Comparison of ENCODE assay signal across 8 mouse cellular contexts in the genomic region with DNA sequence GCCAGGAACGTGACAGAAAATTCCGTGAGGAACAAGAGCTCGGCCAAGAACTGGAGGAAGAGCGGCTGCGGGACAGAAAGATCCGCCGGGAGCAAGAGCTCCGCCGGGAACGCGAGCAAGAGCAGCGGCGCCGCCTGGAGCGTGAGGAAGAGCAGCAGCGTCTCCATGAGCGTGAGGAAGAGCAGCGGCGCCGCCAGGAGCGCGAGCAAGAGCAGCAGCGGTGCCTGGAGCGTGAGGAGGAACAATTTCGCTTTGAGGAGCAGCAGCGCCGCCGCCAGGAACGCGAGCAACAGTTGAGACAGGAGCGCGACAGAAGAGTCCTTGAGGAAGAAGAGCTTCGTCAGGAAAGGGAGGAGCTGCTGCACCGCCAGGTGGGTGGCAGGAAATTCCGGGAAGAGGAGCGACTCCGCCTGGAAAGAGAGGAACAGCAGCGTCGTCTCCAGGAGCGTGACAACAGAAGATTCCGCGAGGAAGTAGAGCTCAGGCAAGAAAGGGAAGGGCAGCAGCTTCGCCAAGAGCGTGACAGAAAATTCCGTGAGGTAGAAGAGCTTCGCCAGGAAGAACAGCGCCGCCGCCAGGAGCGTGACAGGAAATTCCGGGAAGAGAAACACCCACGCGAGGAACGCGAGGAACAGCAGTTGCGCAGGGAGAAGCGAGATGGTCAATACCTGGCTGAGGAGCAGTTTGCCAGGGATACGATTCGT. TPM values are rescaled to one million over a fixed set of nuclear protein-coding genes. Genes with fewer than 3 reads are reported as not detected.
DNase-seq lines count a peak whose midpoint lies in the region; ATAC-seq lines count a peak whose summit lies in the region.

No protein-coding gene starts in this region.

- peak; percentile 79 for ATAC-seq in hindbrain, embryonic 15.5 days (ENCODE audit: low FRiP score, low read depth)

- peak overlapping the region; percentile 62 for H3K27ac ChIP-seq in hindbrain, embryonic 15.5 days (replicated peaks)

- H3K4me1 ChIP-seq in hindbrain, embryonic 15.5 days (replicated peaks) = peaks cover 34% of the 10 kb centered on the region

- H3K4me3 ChIP-seq in hindbrain, embryonic 15.5 days = peak overlapping the region; percentile 52

- no peaks in the 10 kb centered on the region for H3K36me3 ChIP-seq in hindbrain, embryonic 15.5 days

- peak; percentile 79 for DNase-seq in Muller cell, postnatal 12 days (ENCODE audit: inconsistent ontology term)
- peak; percentile 21 for DNase-seq in cerebellum, adult 8-10 months
- peak; percentile 43 to 82 for DNase-seq in frontal cortex, adult 2 months (ENCODE audit: extremely low spot score in 1 of 2, low spot score in 1 of 2)
- peak; percentile 65 to 66 for DNase-seq in layer of hippocampus, postnatal 36 days
- peak; percentile 60 for DNase-seq in lung, postnatal 10 days
- peak; percentile 83 for DNase-seq in retina, postnatal 1 day
- no peak for DNase-seq in T-cell, adult 2 months (ENCODE audit: low spot score)

- peak overlapping the region; percentile 99 for H3K4me2 ChIP-seq in hindbrain, embryonic 15.5 days

- peaks cover 25% of the 10 kb centered on the region for H3K27me3 ChIP-seq in hindbrain, embryonic 15.5 days

- under 1% methylated on average over 59 of the region's 59 CpGs for WGBS in hindbrain, embryonic 15.5 days

- no peaks in the 10 kb centered on the region for H3K9me3 ChIP-seq in hindbrain, embryonic 15.5 days

- peak overlapping the region; percentile 37 for H3K9ac ChIP-seq in hindbrain, embryonic 15.5 days

RNA-seq across cellular contexts. Expression of gene Tchh, which starts 5.2 kb away (rescaled TPM):
- polyA plus RNA-seq in frontal cortex, adult 2 months (2012; rRNA removed) = 2.6 and 2.9 TPM in 2 replicates
- polyA plus RNA-seq in hindbrain, embryonic 15.5 days (2015; fragmentation: Nextera tagmentation; extraction: Ambion mirVana) = 1.2 TPM in 2 replicates
- 1 to 10 TPM in 1 of 2 experiments, under 1 TPM in 1; 0.91 to 1.1 TPM for total RNA-seq in layer of hippocampus, postnatal 36 days (2021)

RNA-seq across cellular contexts. Expression of gene Tchhl1, which starts 21.3 kb away (rescaled TPM):
- polyA plus RNA-seq in frontal cortex, adult 2 months (2012; rRNA removed) = not detected in 2 replicates
- 0.06 TPM in 1 of 2 replicates, not detected in the other for polyA plus RNA-seq in hindbrain, embryonic 15.5 days (2015; fragmentation: Nextera tagmentation; extraction: Ambion mirVana)
- not detected for total RNA-seq in layer of hippocampus, postnatal 36 days (2021)

RNA-seq across cellular contexts. Expression of gene Rptn, which starts 53.8 kb away (rescaled TPM):
- not detected in 2 replicates for polyA plus RNA-seq in frontal cortex, adult 2 months (2012; rRNA removed)
- polyA plus RNA-seq in hindbrain, embryonic 15.5 days (2015; fragmentation: Nextera tagmentation; extraction: Ambion mirVana) = not detected in 2 replicates
- not detected for total RNA-seq in layer of hippocampus, postnatal 36 days (2021)
